ENCODE assay signal across 16 mouse cellular contexts in the genomic region with DNA sequence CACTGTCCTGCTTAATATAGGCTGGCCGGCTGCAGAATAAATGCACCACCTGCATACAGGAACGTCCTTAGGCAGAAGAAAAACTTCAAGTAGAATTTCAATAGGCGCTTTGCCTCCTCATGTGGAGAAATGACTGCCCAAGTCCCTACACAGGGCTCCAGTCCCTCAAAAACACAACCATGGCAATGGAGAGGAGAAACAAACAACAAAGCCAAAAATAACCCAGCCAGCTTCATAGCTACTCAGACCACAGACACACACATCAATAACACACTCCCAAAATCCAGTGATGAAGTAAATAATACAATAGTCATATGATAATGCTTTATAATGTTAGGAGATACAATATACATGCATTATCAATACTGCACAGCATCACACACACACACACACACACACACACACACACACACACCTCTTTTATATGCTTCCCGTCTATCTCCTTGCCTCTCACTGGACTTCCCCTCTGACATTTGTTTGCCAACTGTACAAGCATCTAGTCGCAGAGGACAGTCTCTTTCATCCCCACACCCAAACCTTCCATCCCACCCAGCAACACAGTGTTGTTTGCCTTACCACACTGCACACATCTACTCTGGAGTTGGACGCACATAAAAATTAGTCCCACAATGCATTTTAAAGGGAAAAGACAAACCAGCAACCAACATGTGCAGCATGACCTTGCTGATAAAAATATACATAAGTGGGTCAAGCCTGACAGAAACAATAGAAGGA.
A peak's percentile ranks its signal among the peaks of the same experiment; 100 is the strongest.
DNase-seq lines count a peak whose midpoint lies in the region; ATAC-seq lines count a peak whose summit lies in the region.
"Had no signal": no experiment of that assay in that cellular context is flagged by ENCODE, and none has a peak within 500 bp of the region (broad histone marks: within the 10 kb centered on the region; RNA-seq: fewer than 3 reads in every experiment).

No protein-coding gene starts in this region.

- peak overlapping the region; percentile 68 for H3K27ac ChIP-seq in heart, embryonic 15.5 days
- no peak overlapping the region for H3K27ac ChIP-seq in midbrain, embryonic 13.5 days
- no peak overlapping the region for H3K27ac ChIP-seq in midbrain, embryonic 15.5 days
- H3K27ac ChIP-seq: limb, embryonic 13.5 days had no signal

- H3K4me1 ChIP-seq in heart, embryonic 15.5 days (replicated peaks), result peaks cover 30% of the 10 kb centered on the region
- no peaks in the 10 kb centered on the region for H3K4me1 ChIP-seq in midbrain, embryonic 13.5 days (replicated peaks)
- H3K4me1 ChIP-seq in midbrain, embryonic 15.5 days, result no peaks in the 10 kb centered on the region
- H3K4me1 ChIP-seq: limb, embryonic 13.5 days had no signal

- no peak overlapping the region for H3K4me2 ChIP-seq in heart, embryonic 15.5 days
- H3K4me2 ChIP-seq in midbrain, embryonic 13.5 days (replicated peaks), result no peak overlapping the region
- no peak overlapping the region for H3K4me2 ChIP-seq in midbrain, embryonic 15.5 days
- H3K4me2 ChIP-seq: kidney, embryonic 15.5 days; limb, embryonic 13.5 days had no signal

- peak; percentile 31 for DNase-seq in heart, adult 8-10 months (ENCODE audit: low spot score)
- DNase-seq in heart, postnatal 36 days, result no peak
- peak; percentile 24 for DNase-seq in lung, postnatal 10 days
- DNase-seq in lung, postnatal 25 days (ENCODE audit: low spot score), result no peak
- DNase-seq: adrenal gland, adult 8-10 months; cerebellum, adult 11-12 months; cerebellum, postnatal 36 days; midbrain, embryonic 14.5 days; right cerebral cortex, postnatal 14 days; thymus, postnatal 36 days had no signal

- H3K27me3 ChIP-seq in heart, embryonic 15.5 days, result no peaks in the 10 kb centered on the region
- no peaks in the 10 kb centered on the region for H3K27me3 ChIP-seq in midbrain, embryonic 13.5 days
- no peaks in the 10 kb centered on the region for H3K27me3 ChIP-seq in midbrain, embryonic 15.5 days (replicated peaks)
- H3K27me3 ChIP-seq: kidney, embryonic 15.5 days; limb, embryonic 13.5 days had no signal

- 48% methylated on average over 6 of the region's 6 CpGs for WGBS in heart, embryonic 15.5 days
- 78% methylated on average over 6 of the region's 6 CpGs for WGBS in midbrain, embryonic 13.5 days
- WGBS in midbrain, embryonic 15.5 days, result 80% methylated on average over 6 of the region's 6 CpGs

- no peak overlapping the region for H3K4me3 ChIP-seq in heart, embryonic 15.5 days
- no peak overlapping the region for H3K4me3 ChIP-seq in midbrain, embryonic 13.5 days (replicated peaks)
- H3K4me3 ChIP-seq in midbrain, embryonic 15.5 days, result no peak overlapping the region
- H3K4me3 ChIP-seq: kidney, embryonic 15.5 days; limb, embryonic 13.5 days had no signal

- no peaks in the 10 kb centered on the region for H3K36me3 ChIP-seq in heart, embryonic 15.5 days
- H3K36me3 ChIP-seq in midbrain, embryonic 13.5 days, result no peaks in the 10 kb centered on the region
- H3K36me3 ChIP-seq in midbrain, embryonic 15.5 days (replicated peaks), result no peaks in the 10 kb centered on the region
- H3K36me3 ChIP-seq: kidney, embryonic 15.5 days; limb, embryonic 13.5 days had no signal

- 0 out of 2 replicates have a peak, but pooled peaks have one; percentile 39 for ATAC-seq in heart, embryonic 15.5 days (replicated peaks; ENCODE audit: insufficient number of reproducible peaks, insufficient read depth, low FRiP score, low read depth)
- ATAC-seq in midbrain, embryonic 13.5 days, result no peak
- ATAC-seq in midbrain, embryonic 15.5 days (replicated peaks), result no peak
- ATAC-seq: hindbrain, embryonic 16.5 days had no signal

- intact Hi-C loops in heart, postnatal 36 days (cut with DNase I), result no loop called here

- H3K9me3 ChIP-seq in heart, embryonic 15.5 days (replicated peaks), result no peaks in the 10 kb centered on the region
- H3K9me3 ChIP-seq in midbrain, embryonic 13.5 days, result no peaks in the 10 kb centered on the region
- H3K9me3 ChIP-seq in midbrain, embryonic 15.5 days, result no peaks in the 10 kb centered on the region
- H3K9me3 ChIP-seq: kidney, embryonic 15.5 days; limb, embryonic 13.5 days had no signal

- H3K9ac ChIP-seq in heart, embryonic 15.5 days, result no peak overlapping the region
- H3K9ac ChIP-seq in midbrain, embryonic 13.5 days (replicated peaks), result no peak overlapping the region
- H3K9ac ChIP-seq in midbrain, embryonic 15.5 days, result no peak overlapping the region
- H3K9ac ChIP-seq: kidney, embryonic 15.5 days; limb, embryonic 13.5 days had no signal

Comparison
In these comparisons a context has a peak if more than half of its experiments do, and no peak if none do; other contexts are left out.
1. DNase-seq: peak in heart, adult 8-10 months (single experiment) and lung, postnatal 10 days (single experiment); none in heart, postnatal 36 days (0 of 2) and lung, postnatal 25 days (single experiment).